Mouse (Mus musculus) lung, adult 2 months (tissue): ENCODE measurements at regions not wholly inside any gene's neighbourhood (a gene's known extent, or its start where the extent isn't known, plus 50 kb on each side); places are given as distances from the start of the nearest gene placed in this dataset.

Source experiments
- CTCF ChIP-seq: fragments of 200-500 bp; IDR thresholded peaks from 2 replicates; pipeline ENCODE4 v1.5.1; 2011; ENCODE audit warnings: mild to moderate bottlenecking, low read length, control low read depth; ENCODE audit not compliant: insufficient read depth
- POLR2A ChIP-seq: fragments of 200-500 bp; IDR thresholded peaks from 2 replicates; pipeline ENCODE4 v1.6.1; 2011; ENCODE audit warnings: low read depth, mild to moderate bottlenecking, control low read depth, low read length, borderline replicate concordance; ENCODE audit errors: extremely low read depth

DNA sequence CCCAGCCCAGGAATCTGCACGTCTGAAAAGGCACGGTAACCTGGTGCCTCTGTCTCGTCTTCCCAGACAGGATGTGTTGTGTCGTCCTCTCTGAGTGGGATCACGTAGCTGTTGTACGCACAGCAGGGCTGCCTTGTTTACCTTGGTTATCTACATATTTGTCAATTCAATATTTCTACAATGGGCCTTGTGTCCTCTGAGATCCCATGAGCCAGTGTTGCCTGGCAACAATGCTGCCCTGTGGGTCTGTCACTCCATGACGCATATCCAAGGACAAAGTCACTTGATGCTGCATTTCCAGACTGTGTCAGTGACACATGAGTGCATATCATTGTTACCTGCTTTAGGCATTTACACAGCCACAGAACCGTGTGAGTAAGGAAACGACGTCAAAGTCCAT lies 191.9 kb downstream of the Diras2 start:
- TF ChIP-seq CTCF (no peak), POLR2A (no peak)
